Mouse (Mus musculus): Measurements from ENCODE around the gene Ccnk. TPM values are rescaled to one million over a fixed set of nuclear protein-coding genes. Genes with fewer than 3 reads are reported as not detected.
A peak's percentile ranks its signal among the peaks of the same experiment; 100 is the strongest.

The Ccnk gene
- polyA plus RNA-seq, 1 experiment from 2014 or later: 2.2 TPM

DNA sequence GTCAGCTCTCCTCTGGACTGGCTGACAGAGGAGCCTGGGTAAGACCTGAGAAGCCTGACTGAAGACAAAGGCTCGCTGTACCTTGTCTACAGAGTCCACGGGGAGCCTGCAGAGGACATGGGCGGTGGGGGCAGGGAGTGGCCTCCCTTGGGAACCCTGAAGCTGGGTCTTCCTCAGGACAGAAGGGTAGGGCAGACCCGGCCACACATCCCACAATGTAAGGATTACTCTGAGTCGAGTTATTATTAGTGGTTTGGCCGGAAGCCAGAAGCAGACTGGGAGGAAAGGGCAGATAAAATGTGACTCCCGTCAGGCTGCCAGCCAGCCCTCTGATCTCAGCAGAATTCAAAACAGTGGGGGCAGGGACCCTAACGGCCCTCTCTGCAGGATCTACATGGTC is 65.4 kb downstream of the Ccnk start:
- peaks cover 55% of the 10 kb centered on the region for H3K4me1 ChIP-seq (ENCODE audit: control insufficient read depth, insufficient read depth, low read length)

GRCm38 (mm10) chr12:108245579-108245978 is 66.2 kb downstream of the Ccnk start:
- no peaks in the 10 kb centered on the region for H3K36me3 ChIP-seq (ENCODE audit: control insufficient read depth, insufficient read depth, low read length)
- no peak overlapping the region for H3K4me3 ChIP-seq (ENCODE audit: low read depth, low read length)
- peaks cover 51% of the 10 kb centered on the region for H3K4me1 ChIP-seq (ENCODE audit: control insufficient read depth, insufficient read depth, low read length)
- no peaks in the 10 kb centered on the region for H3K27me3 ChIP-seq (ENCODE audit: control insufficient read depth, insufficient read depth, low read depth, low read length)
- 41% methylated on average over 9 of the region's 9 CpGs for WGBS
- no peak for ATAC-seq
- H3K27ac ChIP-seq (ENCODE audit: low read length): no peak overlapping the region
- H3K4me2 ChIP-seq (ENCODE audit: low read length): no peak overlapping the region
- no peaks in the 10 kb centered on the region for H3K9me3 ChIP-seq (replicated peaks; ENCODE audit: control insufficient read depth, low read length, poor library complexity, severe bottlenecking)
- H3K9ac ChIP-seq (ENCODE audit: low read depth, low read length): no peak overlapping the region

More for the DNA sequence above, 65.4 kb downstream of the Ccnk start:
- H3K36me3 ChIP-seq (ENCODE audit: control insufficient read depth, insufficient read depth, low read length): no peaks in the 10 kb centered on the region
- WGBS: 7% methylated on average over 8 of the region's 8 CpGs
- no peak for ATAC-seq
- 0 out of 2 replicates have a peak overlapping the region, but pooled peaks have one; percentile 3 for H3K4me2 ChIP-seq (ENCODE audit: low read length)
- no peak overlapping the region for H3K4me3 ChIP-seq (ENCODE audit: low read depth, low read length)
- H3K27ac ChIP-seq (ENCODE audit: low read length): peak overlapping the region; percentile 60
- no peaks in the 10 kb centered on the region for H3K9me3 ChIP-seq (replicated peaks; ENCODE audit: control insufficient read depth, low read length, poor library complexity, severe bottlenecking)
- no peaks in the 10 kb centered on the region for H3K27me3 ChIP-seq (ENCODE audit: control insufficient read depth, insufficient read depth, low read depth, low read length)
- H3K9ac ChIP-seq (ENCODE audit: low read depth, low read length): no peak overlapping the region

- peaks cover 40% of the 10 kb centered on the region for H3K4me1 ChIP-seq (ENCODE audit: control insufficient read depth, insufficient read depth, low read length)
- ATAC-seq: no peak
- no peaks in the 10 kb centered on the region for H3K27me3 ChIP-seq (ENCODE audit: control insufficient read depth, insufficient read depth, low read depth, low read length)
- no peak overlapping the region for H3K27ac ChIP-seq (ENCODE audit: low read length)
- H3K36me3 ChIP-seq (ENCODE audit: control insufficient read depth, insufficient read depth, low read length): no peaks in the 10 kb centered on the region
- WGBS: 77% methylated on average over 10 of the region's 10 CpGs
- H3K4me3 ChIP-seq (ENCODE audit: low read depth, low read length): no peak overlapping the region
- H3K9me3 ChIP-seq (replicated peaks; ENCODE audit: control insufficient read depth, low read length, poor library complexity, severe bottlenecking): no peaks in the 10 kb centered on the region
- no peak overlapping the region for H3K9ac ChIP-seq (ENCODE audit: low read depth, low read length)
- H3K4me2 ChIP-seq (ENCODE audit: low read length): no peak overlapping the region
Measured at GRCm38 (mm10) chr12:108246759-108247500, 67.6 kb downstream of the Ccnk start.

DNA sequence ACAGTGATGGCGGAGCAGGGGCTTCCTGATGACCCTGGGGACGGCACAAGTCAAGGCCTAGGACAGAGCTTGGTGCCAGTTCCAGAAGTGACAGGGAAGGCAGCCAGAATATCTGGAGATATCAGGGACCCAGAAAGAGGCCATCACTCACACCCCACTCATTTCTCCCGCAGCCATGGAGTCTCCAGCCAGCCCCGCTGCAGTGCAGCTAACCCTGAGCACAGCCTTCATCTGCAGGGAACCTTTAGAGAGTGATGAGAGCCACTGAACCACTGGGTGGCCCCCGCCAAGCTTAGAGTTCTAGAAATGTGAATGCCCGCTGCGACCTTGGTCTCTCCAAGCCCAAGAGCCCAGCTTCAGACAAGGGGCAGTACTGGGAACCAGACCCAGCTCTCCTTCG is 69.6 kb downstream of the Ccnk start:
- ATAC-seq: no peak
- Histone ChIP-seq H3K4me1 (ENCODE audit: control insufficient read depth, insufficient read depth, low read length) (peaks cover 34% of the 10 kb centered on the region), H3K27me3 (ENCODE audit: control insufficient read depth, insufficient read depth, low read depth, low read length) (no peaks in the 10 kb centered on the region), H3K27ac (ENCODE audit: low read length) (no peak overlapping the region), H3K36me3 (ENCODE audit: control insufficient read depth, insufficient read depth, low read length) (no peaks in the 10 kb centered on the region), H3K9me3 (replicated peaks; ENCODE audit: control insufficient read depth, low read length, poor library complexity, severe bottlenecking) (no peaks in the 10 kb centered on the region), H3K4me3 (ENCODE audit: low read depth, low read length) (no peak overlapping the region), H3K9ac (ENCODE audit: low read depth, low read length) (no peak overlapping the region), H3K4me2 (ENCODE audit: low read length) (no peak overlapping the region)
- 96% methylated on average over 8 of the region's 8 CpGs for WGBS

GRCm38 (mm10) chr12:108249522-108249921 is 70.1 kb downstream of the Ccnk start:
- 61% methylated on average over 10 of the region's 10 CpGs for WGBS
- Histone ChIP-seq H3K4me2 (ENCODE audit: low read length) (no peak overlapping the region), H3K9me3 (replicated peaks; ENCODE audit: control insufficient read depth, low read length, poor library complexity, severe bottlenecking) (no peaks in the 10 kb centered on the region), H3K4me3 (ENCODE audit: low read depth, low read length) (no peak overlapping the region), H3K9ac (ENCODE audit: low read depth, low read length) (no peak overlapping the region), H3K4me1 (ENCODE audit: control insufficient read depth, insufficient read depth, low read length) (peaks cover 30% of the 10 kb centered on the region), H3K36me3 (ENCODE audit: control insufficient read depth, insufficient read depth, low read length) (no peaks in the 10 kb centered on the region), H3K27ac (ENCODE audit: low read length) (no peak overlapping the region), H3K27me3 (ENCODE audit: control insufficient read depth, insufficient read depth, low read depth, low read length) (no peaks in the 10 kb centered on the region)
- no peak for ATAC-seq

DNA sequence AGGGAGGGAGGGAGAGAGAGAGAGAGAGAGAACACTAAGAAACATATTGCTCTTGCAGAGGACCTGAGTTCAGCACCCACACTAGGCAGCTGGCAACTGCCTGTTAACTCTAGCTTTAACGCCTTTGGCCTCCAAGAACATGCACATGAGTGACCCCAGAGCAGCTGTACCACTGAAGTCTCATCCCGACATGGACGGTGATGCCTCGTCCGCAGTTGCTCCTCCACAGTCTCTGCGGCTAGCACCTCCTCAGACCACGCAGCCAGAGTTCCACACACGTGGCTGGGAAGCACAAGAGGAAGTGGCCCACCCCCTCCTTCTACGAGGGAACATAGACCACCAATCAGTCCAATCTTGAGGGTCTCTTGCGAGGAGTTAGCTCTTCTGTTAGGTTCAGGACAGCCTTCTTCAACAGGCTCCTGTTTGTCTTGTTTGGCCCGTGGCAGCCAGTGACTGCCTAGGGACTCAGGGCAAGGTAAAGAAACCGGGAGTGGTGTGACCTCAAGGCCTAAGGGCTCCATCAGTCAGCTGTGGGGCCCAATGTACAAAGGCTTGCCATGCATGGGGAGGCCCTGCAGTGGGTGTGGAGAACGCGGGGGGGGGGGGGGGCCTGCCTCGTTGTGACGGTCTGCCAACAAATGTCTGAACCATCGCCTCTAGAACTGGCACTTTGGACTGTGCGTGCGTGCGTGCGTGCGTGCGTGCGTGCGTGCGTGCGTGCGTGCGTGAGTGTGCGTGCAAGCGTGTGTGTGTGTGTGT is 71.8 kb downstream of the Ccnk start:
- Histone ChIP-seq H3K4me2 (ENCODE audit: low read length) (no peak overlapping the region), H3K4me3 (ENCODE audit: low read depth, low read length) (no peak overlapping the region), H3K27ac (ENCODE audit: low read length) (no peak overlapping the region), H3K4me1 (ENCODE audit: control insufficient read depth, insufficient read depth, low read length) (peaks cover 29% of the 10 kb centered on the region), H3K27me3 (ENCODE audit: control insufficient read depth, insufficient read depth, low read depth, low read length) (no peaks in the 10 kb centered on the region), H3K36me3 (ENCODE audit: control insufficient read depth, insufficient read depth, low read length) (no peaks in the 10 kb centered on the region), H3K9ac (ENCODE audit: low read depth, low read length) (no peak overlapping the region), H3K9me3 (replicated peaks; ENCODE audit: control insufficient read depth, low read length, poor library complexity, severe bottlenecking) (no peaks in the 10 kb centered on the region)
- WGBS: 84% methylated on average over 24 of the region's 31 CpGs
- ATAC-seq: no peak

GRCm38 (mm10) chr12:108251825-108252542 is 72.6 kb downstream of the Ccnk start:
- no peak overlapping the region for H3K9ac ChIP-seq (ENCODE audit: low read depth, low read length)
- no peak overlapping the region for H3K27ac ChIP-seq (ENCODE audit: low read length)
- 78% methylated on average over 15 of the region's 15 CpGs for WGBS
- no peak overlapping the region for H3K4me3 ChIP-seq (ENCODE audit: low read depth, low read length)
- H3K4me2 ChIP-seq (ENCODE audit: low read length): no peak overlapping the region
- H3K4me1 ChIP-seq (ENCODE audit: control insufficient read depth, insufficient read depth, low read length): peaks cover 34% of the 10 kb centered on the region
- no peaks in the 10 kb centered on the region for H3K9me3 ChIP-seq (replicated peaks; ENCODE audit: control insufficient read depth, low read length, poor library complexity, severe bottlenecking)
- no peaks in the 10 kb centered on the region for H3K36me3 ChIP-seq (ENCODE audit: control insufficient read depth, insufficient read depth, low read length)
- no peaks in the 10 kb centered on the region for H3K27me3 ChIP-seq (ENCODE audit: control insufficient read depth, insufficient read depth, low read depth, low read length)
- no peak for ATAC-seq
